In the genomic region with DNA sequence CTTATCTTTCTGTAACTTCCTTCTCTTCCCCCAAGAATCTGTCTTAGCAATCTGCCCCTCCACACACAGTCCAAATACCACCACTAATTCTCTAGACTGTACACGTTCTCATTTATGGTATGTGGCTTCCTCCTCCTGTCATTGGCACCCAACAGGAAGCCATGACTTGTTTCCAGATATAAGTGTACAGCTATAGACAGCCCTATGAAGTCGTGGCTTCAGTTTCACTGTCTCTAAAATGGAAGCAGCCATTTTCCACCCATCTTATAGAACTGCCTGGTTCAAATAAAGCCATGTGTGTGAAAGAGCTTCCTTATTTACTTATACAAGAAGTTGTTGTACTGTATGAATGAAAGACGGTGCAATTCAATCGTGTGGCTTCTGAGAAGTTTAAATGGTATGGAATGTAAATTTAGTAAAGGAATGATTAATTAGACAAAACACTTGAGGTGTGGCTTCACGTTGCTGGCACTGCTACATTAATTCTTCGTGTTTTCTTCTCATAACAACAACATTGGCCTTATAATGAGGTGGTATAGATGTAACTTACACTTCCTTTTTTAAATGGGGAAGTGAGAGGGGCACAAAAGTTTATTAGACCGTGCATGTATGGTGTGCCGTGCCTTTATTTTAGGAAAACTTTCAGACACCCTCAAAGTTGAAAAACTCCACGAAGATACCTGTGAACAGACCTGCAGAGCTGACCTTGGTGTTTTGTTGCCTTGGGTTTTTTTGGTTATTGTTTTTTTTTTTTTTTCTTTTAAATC, we compare ENCODE assay signal across 17 mouse cellular contexts.
DNase-seq lines count a peak whose midpoint lies in the region; TF ChIP-seq lines count a peak whose summit lies in the region.
"Had no signal": no experiment of that assay in that cellular context is flagged by ENCODE, and none has a peak within 500 bp of the region (broad histone marks: within the 10 kb centered on the region; RNA-seq: fewer than 3 reads in every experiment).

No protein-coding gene starts in this region.

- H3K4me3 ChIP-seq in megakaryocyte, embryonic 14.5 days (replicated peaks), result peak overlapping the region; percentile 66
- no peak overlapping the region for H3K4me3 ChIP-seq in midbrain, embryonic 10.5 days
- H3K4me3 ChIP-seq in cerebellum, adult 2 months (replicated peaks; ENCODE audit: insufficient read depth, low read depth, low read length), result no peak overlapping the region
- H3K4me3 ChIP-seq: embryonic facial prominence, embryonic 15.5 days; heart, embryonic 10.5 days; kidney, embryonic 15.5 days; liver, embryonic 15.5 days; neural tube, embryonic 12.5 days had no signal

- peaks cover 33% of the 10 kb centered on the region for H3K4me1 ChIP-seq in megakaryocyte, embryonic 14.5 days
- H3K4me1 ChIP-seq in midbrain, embryonic 10.5 days, result no peaks in the 10 kb centered on the region
- H3K4me1 ChIP-seq in cerebellum, adult 2 months (ENCODE audit: control insufficient read depth, insufficient read depth, low read length), result no peaks in the 10 kb centered on the region
- H3K4me1 ChIP-seq: embryonic facial prominence, embryonic 15.5 days; kidney, embryonic 15.5 days; liver, embryonic 15.5 days; neural tube, embryonic 12.5 days had no signal

- WGBS in midbrain, embryonic 10.5 days, result 90% methylated on average over 9 of the region's 9 CpGs
- 87% methylated on average over 9 of the region's 9 CpGs for WGBS in cerebellum, adult 2 months

- no peak overlapping the region for H3K27ac ChIP-seq in midbrain, embryonic 10.5 days (replicated peaks)
- H3K27ac ChIP-seq in cerebellum, adult 2 months (ENCODE audit: insufficient read depth, low read length), result no peak overlapping the region
- H3K27ac ChIP-seq: embryonic facial prominence, embryonic 15.5 days; heart, embryonic 10.5 days; kidney, embryonic 15.5 days; liver, embryonic 15.5 days; neural tube, embryonic 12.5 days had no signal

- no peaks in the 10 kb centered on the region for H3K9me3 ChIP-seq in megakaryocyte, embryonic 14.5 days
- H3K9me3 ChIP-seq in midbrain, embryonic 10.5 days (replicated peaks), result no peaks in the 10 kb centered on the region
- H3K9me3 ChIP-seq: embryonic facial prominence, embryonic 15.5 days; heart, embryonic 10.5 days; kidney, embryonic 15.5 days; liver, embryonic 15.5 days; neural tube, embryonic 12.5 days had no signal

- peak; percentile 35 for DNase-seq in 416B (ENCODE audit: low read depth)
- DNase-seq in B cell, adult 2 months, result peak; percentile 58 to 61
- peak; percentile 12 for DNase-seq in c-Kit-positive CD71-negative TER-119-negative erythroid progenitor cells, embryonic 14.5 days (ENCODE audit: low read depth)
- DNase-seq in midbrain, embryonic 10.5 days (ENCODE audit: low spot score), result no peak
- DNase-seq in cerebellum, adult 2 months, result no peak
- no peak for DNase-seq in urinary bladder, postnatal 10 days (ENCODE audit: low spot score)
- DNase-seq: adrenal gland, postnatal 10 days; cerebellum, postnatal 10 days; embryo, embryonic 11 days; forebrain, postnatal 0 days; right cerebral cortex, adult 18-20 months had no signal

- H3K27me3 ChIP-seq in megakaryocyte, embryonic 14.5 days (replicated peaks), result peaks cover 44% of the 10 kb centered on the region
- no peaks in the 10 kb centered on the region for H3K27me3 ChIP-seq in midbrain, embryonic 10.5 days (ENCODE audit: low read depth, poor library complexity, severe bottlenecking)
- no peaks in the 10 kb centered on the region for H3K27me3 ChIP-seq in cerebellum, adult 2 months (ENCODE audit: control insufficient read depth, insufficient read depth, low read length)
- H3K27me3 ChIP-seq: kidney, embryonic 15.5 days; liver, embryonic 15.5 days; neural tube, embryonic 12.5 days had no signal

- no peaks in the 10 kb centered on the region for H3K36me3 ChIP-seq in megakaryocyte, embryonic 14.5 days (replicated peaks; ENCODE audit: low read length)
- H3K36me3 ChIP-seq in midbrain, embryonic 10.5 days, result no peaks in the 10 kb centered on the region
- H3K36me3 ChIP-seq: embryonic facial prominence, embryonic 15.5 days; heart, embryonic 10.5 days; kidney, embryonic 15.5 days; liver, embryonic 15.5 days; neural tube, embryonic 12.5 days had no signal

- no peak for TF ChIP-seq POLR2A in cerebellum, adult 2 months (IDR thresholded peaks at IDR 0.05; ENCODE audit: borderline replicate concordance, insufficient read depth, low read length)

- TF ChIP-seq CTCF in cerebellum, adult 2 months (IDR thresholded peaks at IDR 0.05; ENCODE audit: borderline replicate concordance, insufficient read depth, low read depth, low read length), result no peak

Comparison
In these comparisons a context has a peak if more than half of its experiments do, and no peak if none do; other contexts are left out.
1. DNase-seq: peak in 416B (single experiment), B cell, adult 2 months (2 of 2) and c-Kit-positive CD71-negative TER-119-negative erythroid progenitor cells, embryonic 14.5 days (single experiment); none in midbrain, embryonic 10.5 days (single experiment), cerebellum, adult 2 months (0 of 2) and urinary bladder, postnatal 10 days (single experiment).